Mouse (Mus musculus): ENCODE measurements around the gene Rai14.
"Not testable (repeated sequence)": the region's sequence is repeated elsewhere in the genome, so short reads cannot be mapped to it uniquely, and the experiment has no call there.

The Rai14 gene

DNA sequence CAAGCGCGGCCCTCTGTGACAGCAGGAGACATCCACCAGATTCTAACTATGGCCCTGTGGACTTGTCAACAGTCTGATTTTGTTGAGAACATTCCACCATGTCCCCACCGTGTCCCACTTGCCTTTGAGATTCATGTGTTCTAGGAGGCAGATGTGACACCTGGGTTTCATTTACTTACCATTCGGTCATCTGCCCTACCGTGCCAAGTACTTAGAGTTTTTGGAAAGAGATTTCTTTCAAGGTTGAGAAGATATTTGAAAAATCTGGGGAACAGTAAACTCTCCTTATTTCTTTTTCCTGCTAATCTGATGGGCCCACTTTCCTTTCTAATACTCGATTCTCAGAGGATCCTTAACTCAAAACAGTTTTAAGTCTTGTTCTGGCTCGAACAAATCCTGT lies 178.5 kb downstream of the Rai14 start:
- no peak for DNase-seq (ENCODE audit: low read depth, low spot score)

DNA sequence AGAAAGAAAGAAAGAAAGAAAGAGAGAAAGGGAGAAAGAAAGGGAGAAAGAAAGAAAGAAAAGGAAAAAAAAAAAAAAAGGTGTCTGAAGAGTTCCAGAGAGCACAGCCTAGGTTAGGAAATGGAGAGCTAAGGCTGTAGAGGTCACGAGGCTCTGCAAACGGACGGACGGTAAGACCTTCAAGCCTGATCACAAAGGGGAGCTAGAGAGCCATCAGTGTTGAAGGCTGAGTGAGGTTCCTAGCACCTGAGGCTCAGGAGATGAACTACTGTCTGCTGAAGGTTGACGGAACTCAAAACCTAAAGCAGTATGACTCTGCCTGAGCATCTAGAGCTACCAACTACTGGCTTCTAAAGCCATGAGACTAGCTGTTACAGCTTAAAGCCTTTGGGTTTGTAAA lies 179.8 kb downstream of the Rai14 start:
- DNase-seq (ENCODE audit: low read depth, low spot score), result no peak

DNA sequence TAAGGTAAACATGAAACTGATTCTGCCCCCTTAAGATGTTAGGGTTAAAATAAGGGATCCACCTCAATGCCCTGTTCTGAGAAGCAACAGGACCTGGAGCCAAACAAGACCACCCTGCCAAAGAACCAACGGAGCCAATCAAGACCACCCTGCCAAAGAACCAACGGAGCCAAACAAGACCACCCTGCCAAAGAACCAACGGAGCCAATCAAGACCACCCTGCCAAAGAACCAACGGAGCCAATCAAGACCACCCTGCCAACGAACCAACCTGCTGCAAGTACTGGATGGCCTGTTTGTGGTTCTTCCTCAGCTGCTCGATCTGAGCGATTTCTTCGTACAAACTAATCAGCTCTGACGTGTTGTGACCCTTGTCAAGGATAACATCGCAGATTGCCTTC lies 181.1 kb downstream of the Rai14 start:
- DNase-seq (ENCODE audit: low read depth, low spot score), result not testable (repeated sequence)

DNA sequence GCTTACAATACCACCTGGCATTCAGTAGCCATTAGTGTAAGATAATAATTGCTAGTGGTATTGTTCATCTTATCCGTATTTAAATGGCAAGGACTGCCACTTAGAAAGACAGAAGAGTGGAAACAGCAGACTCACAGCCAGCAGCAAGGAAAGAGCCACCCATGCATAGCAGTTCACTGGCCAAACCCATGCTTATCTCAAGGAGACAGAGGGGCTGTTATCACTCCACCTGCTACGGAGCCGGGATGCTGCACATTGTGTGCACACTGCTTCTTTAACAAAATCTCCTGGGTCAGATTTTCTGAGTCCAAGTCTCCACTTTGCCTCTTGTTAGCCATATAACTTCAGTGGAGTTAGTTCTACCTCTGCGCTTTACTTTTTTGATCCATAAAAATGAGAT lies 183.1 kb downstream of the Rai14 start:
- DNase-seq (ENCODE audit: low read depth, low spot score), result no peak

DNA sequence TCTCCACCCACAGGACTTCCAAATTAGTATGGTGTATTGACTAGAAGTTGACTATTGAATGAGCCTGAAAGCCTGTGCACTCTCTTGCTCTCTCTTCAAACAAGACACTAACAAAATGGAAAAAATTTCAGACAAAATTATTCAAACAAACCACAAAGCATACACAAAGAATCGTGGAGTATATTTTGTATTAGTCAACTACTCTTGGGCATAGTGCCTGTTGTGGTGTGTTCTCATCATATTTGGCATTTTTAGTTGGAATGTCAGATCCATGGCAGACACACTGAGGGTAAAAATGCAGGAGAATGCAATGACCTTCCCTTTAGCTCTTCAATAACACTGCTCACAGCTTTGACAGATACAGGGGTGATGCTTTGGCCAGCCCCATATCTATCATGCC lies 188.5 kb downstream of the Rai14 start:
- DNase-seq (ENCODE audit: low read depth, low spot score), result no peak
